Mouse (Mus musculus) retina, postnatal 1 day (tissue): Measurements from ENCODE around the gene Atf7ip2.

Experiments used
- DNase-seq: peaks from one replicate; pipeline ENCODE4 v3.0.0-alpha.2; 2012

The Atf7ip2 gene

GRCm38 (mm10) chr16:10297696-10298644 is 105.5 kb downstream of the Atf7ip2 start:
- DNase-seq: no peak

GRCm38 (mm10) chr16:10299637-10300036 is 107.1 kb downstream of the Atf7ip2 start:
- no peak for DNase-seq

- no peak for DNase-seq
These were observed 108.0 kb downstream of the Atf7ip2 start for GRCm38 (mm10) chr16:10300231-10301186.
